ENCODE assay signal across 8 mouse cellular contexts in the genomic region with DNA sequence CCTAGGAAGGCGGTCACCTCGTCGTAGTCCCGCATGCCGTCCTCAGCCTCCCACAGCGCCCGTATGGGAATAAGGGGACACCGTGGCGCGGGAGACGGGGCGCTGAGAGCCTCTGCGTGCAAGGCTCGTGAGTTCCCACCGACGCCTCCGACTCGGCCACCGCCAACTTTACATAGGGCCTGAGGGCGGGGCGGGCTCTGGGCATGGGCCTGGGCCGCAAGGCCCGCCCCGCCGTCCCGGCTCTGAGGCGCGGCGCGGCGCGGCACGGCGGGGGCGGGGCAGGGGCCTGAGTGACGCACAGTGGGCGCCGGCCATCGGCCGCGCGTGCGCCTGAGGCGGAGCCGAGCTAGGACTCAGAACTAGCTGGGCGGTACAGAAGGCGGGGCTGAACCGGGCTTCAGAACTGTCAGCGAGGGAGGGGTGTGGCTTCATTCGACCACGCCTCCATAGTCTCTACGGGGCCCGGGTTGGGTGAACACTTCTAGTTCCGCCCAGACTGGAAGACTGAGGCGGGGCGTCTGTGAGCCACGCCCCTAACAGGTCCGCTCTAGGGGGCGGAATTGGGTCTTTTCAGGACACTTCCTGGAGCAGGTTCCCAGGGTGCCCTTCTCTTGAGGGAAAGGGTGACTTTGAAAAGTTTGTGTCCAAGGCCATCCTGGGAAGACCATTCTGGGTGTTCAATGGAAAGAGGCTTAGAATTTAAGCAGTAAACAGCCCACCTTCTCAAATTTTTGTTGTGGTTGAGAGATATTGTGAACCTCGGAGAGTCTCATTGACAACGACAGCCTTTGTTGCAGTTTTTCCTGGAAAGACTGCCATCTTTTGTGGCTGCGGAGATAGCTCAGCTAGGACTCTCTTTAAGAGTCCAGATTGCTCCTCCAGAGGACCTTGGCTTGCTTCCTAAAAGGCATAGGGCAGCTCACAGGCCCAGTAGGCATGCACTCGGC. TPM values are rescaled to one million over a fixed set of nuclear protein-coding genes. Genes with fewer than 3 reads are reported as not detected.
A peak's percentile ranks its signal among the peaks of the same experiment; 100 is the strongest.
DNase-seq lines count a peak whose midpoint lies in the region; ATAC-seq and TF ChIP-seq lines count a peak whose summit lies in the region.

A gene (minus strand): TSS at position 156 of the 947 bp plus-strand sequence.

- H3K9me3 ChIP-seq in embryonic facial prominence, embryonic 13.5 days = no peaks in the 10 kb centered on the region
- no peaks in the 10 kb centered on the region for H3K9me3 ChIP-seq in limb, embryonic 12.5 days
- no peaks in the 10 kb centered on the region for H3K9me3 ChIP-seq in midbrain, embryonic 15.5 days

- 3% methylated on average over 63 of the region's 63 CpGs for WGBS in embryonic facial prominence, embryonic 13.5 days
- WGBS in kidney, adult 2 months = 2% methylated on average over 63 of the region's 63 CpGs
- WGBS in limb, embryonic 12.5 days = 4% methylated on average over 62 of the region's 63 CpGs
- 3% methylated on average over 63 of the region's 63 CpGs for WGBS in midbrain, embryonic 15.5 days
- 3% methylated on average over 59 of the region's 63 CpGs for WGBS in spleen, adult 2 months

- H3K4me3 ChIP-seq in embryonic facial prominence, embryonic 13.5 days = peak within 1 kb of the TSS; percentile 63
- peak within 1 kb of the TSS; percentile 94 for H3K4me3 ChIP-seq in kidney, adult 2 months (ENCODE audit: insufficient read depth, low read depth, low read length)
- H3K4me3 ChIP-seq in limb, embryonic 12.5 days (replicated peaks) = peak within 1 kb of the TSS; percentile 64
- peak within 1 kb of the TSS; percentile 64 for H3K4me3 ChIP-seq in midbrain, embryonic 15.5 days
- peak within 1 kb of the TSS; percentile 80 for H3K4me3 ChIP-seq in spleen, adult 2 months (ENCODE audit: extremely low read depth, insufficient read depth, insufficient read length)

- no peaks in the 10 kb centered on the region for H3K36me3 ChIP-seq in embryonic facial prominence, embryonic 13.5 days
- H3K36me3 ChIP-seq in kidney, adult 2 months (ENCODE audit: control insufficient read depth, insufficient read depth, low read length) = no peaks in the 10 kb centered on the region; the same call in 1 of the 2 replicates
- H3K36me3 ChIP-seq in limb, embryonic 12.5 days = no peaks in the 10 kb centered on the region
- H3K36me3 ChIP-seq in midbrain, embryonic 15.5 days (replicated peaks) = no peaks in the 10 kb centered on the region
- H3K36me3 ChIP-seq in spleen, adult 2 months (ENCODE audit: control insufficient read depth, insufficient read depth, low read length) = no peaks in the 10 kb centered on the region

- no peak for TF ChIP-seq CTCF in kidney, adult 2 months (conservative IDR thresholded peaks at IDR 0.05; ENCODE audit: insufficient read depth, insufficient read length, low read depth, low read length)
- no peak for TF ChIP-seq CTCF in spleen, adult 2 months (IDR thresholded peaks at IDR 0.05; ENCODE audit: extremely low read depth, insufficient read depth, insufficient read length, insufficient replicate concordance)

- H3K4me1 ChIP-seq in embryonic facial prominence, embryonic 13.5 days = peaks cover 24% of the 10 kb centered on the region
- H3K4me1 ChIP-seq in kidney, adult 2 months (ENCODE audit: control insufficient read depth, insufficient read depth, low read length) = peaks cover 16% of the 10 kb centered on the region; the same call in 1 of the 2 replicates
- H3K4me1 ChIP-seq in limb, embryonic 12.5 days (replicated peaks) = peaks cover 4% of the 10 kb centered on the region; the same call in 1 of the 2 replicates
- H3K4me1 ChIP-seq in midbrain, embryonic 15.5 days = peaks cover 25% of the 10 kb centered on the region
- H3K4me1 ChIP-seq in spleen, adult 2 months (ENCODE audit: control insufficient read depth, insufficient read depth, insufficient read length) = peaks cover 7% of the 10 kb centered on the region; the same call in 1 of the 2 replicates

- peak within 1 kb of the TSS; percentile 76 for H3K9ac ChIP-seq in embryonic facial prominence, embryonic 13.5 days
- H3K9ac ChIP-seq in limb, embryonic 12.5 days (replicated peaks) = peak within 1 kb of the TSS; percentile 73
- H3K9ac ChIP-seq in midbrain, embryonic 15.5 days = peak within 1 kb of the TSS; percentile 43

- TF ChIP-seq POLR2A in kidney, adult 2 months (IDR thresholded peaks at IDR 0.05; ENCODE audit: low read depth, low read length) = peak; percentile 93
- TF ChIP-seq POLR2A in spleen, adult 2 months (IDR thresholded peaks at IDR 0.05; ENCODE audit: low read depth, low read length) = peak; percentile 53

- peak within 1 kb of the TSS; percentile 68 for H3K27ac ChIP-seq in embryonic facial prominence, embryonic 13.5 days
- H3K27ac ChIP-seq in kidney, adult 2 months (ENCODE audit: insufficient read depth, low read depth, low read length) = peak within 1 kb of the TSS; percentile 100
- H3K27ac ChIP-seq in limb, embryonic 12.5 days = no peak within 1 kb of the TSS
- peak within 1 kb of the TSS; percentile 66 for H3K27ac ChIP-seq in midbrain, embryonic 15.5 days
- H3K27ac ChIP-seq in spleen, adult 2 months (ENCODE audit: insufficient read depth, low read length) = peak within 1 kb of the TSS; percentile 80

- peak; percentile 94 for ATAC-seq in embryonic facial prominence, embryonic 13.5 days (ENCODE audit: insufficient number of reproducible peaks, insufficient read depth, low FRiP score, low TSS enrichment, low read depth)
- ATAC-seq in limb, embryonic 12.5 days (ENCODE audit: insufficient number of reproducible peaks, insufficient read depth, low FRiP score, low TSS enrichment, low read depth) = peak; percentile 97
- peak; percentile 99 for ATAC-seq in midbrain, embryonic 15.5 days (replicated peaks)

- no peaks in the 10 kb centered on the region for H3K27me3 ChIP-seq in embryonic facial prominence, embryonic 13.5 days
- no peaks in the 10 kb centered on the region for H3K27me3 ChIP-seq in kidney, adult 2 months (replicated peaks; ENCODE audit: control insufficient read depth, insufficient read depth, low read length)
- H3K27me3 ChIP-seq in limb, embryonic 12.5 days = no peaks in the 10 kb centered on the region
- H3K27me3 ChIP-seq in midbrain, embryonic 15.5 days (replicated peaks) = no peaks in the 10 kb centered on the region
- no peaks in the 10 kb centered on the region for H3K27me3 ChIP-seq in spleen, adult 2 months (ENCODE audit: control insufficient read depth, insufficient read depth, low read length)

- H3K4me2 ChIP-seq in embryonic facial prominence, embryonic 13.5 days = peak within 1 kb of the TSS; percentile 92
- H3K4me2 ChIP-seq in limb, embryonic 12.5 days = peak within 1 kb of the TSS; percentile 90
- H3K4me2 ChIP-seq in midbrain, embryonic 15.5 days = peak within 1 kb of the TSS; percentile 78

- DNase-seq in 3134 (ENCODE audit: extremely low read depth, insufficient read length, low spot score) = peak; percentile 96
- DNase-seq in adrenal gland, postnatal 36 days = peak; percentile 99 to 100
- DNase-seq in heart, adult 18-20 months = peak; percentile 99 to 100
- DNase-seq in kidney, adult 2 months = peak; percentile 100
- DNase-seq in spleen, adult 2 months (ENCODE audit: low read depth in 1 of 2, low spot score in 2 of 2) = peak; percentile 98 to 99

RNA-seq across cellular contexts. Expression of the gene that starts here (rescaled TPM):
- total RNA-seq in adrenal gland, postnatal 36 days (2021) = 10 to 100 TPM; 41.2 to 41.8 TPM
- polyA plus RNA-seq in embryonic facial prominence, embryonic 13.5 days (2015; fragmentation: Nextera tagmentation; extraction: Ambion mirVana) = 8.8 and 8.9 TPM in 2 replicates
- total RNA-seq in heart, adult 18-20 months (2021) = 10 to 100 TPM; 18.8 to 22.7 TPM
- polyA plus RNA-seq in kidney, adult 2 months (2012; rRNA removed) = 188 and 195 TPM in 2 replicates
- polyA plus RNA-seq in limb, embryonic 12.5 days (2016; fragmentation: Nextera tagmentation; extraction: Ambion mirVana) = 6.4 and 6.7 TPM in 2 replicates
- polyA plus RNA-seq in midbrain, embryonic 15.5 days (2015; fragmentation: Nextera tagmentation; extraction: Ambion mirVana) = 10.6 and 11.3 TPM in 2 replicates
- polyA plus RNA-seq in spleen, adult 2 months (2012; rRNA removed) = 8.9 and 10.3 TPM in 2 replicates

Comparison
In these comparisons a context has a peak if more than half of its experiments do, and no peak if none do; other contexts are left out.
1. RNA of the gene that starts here (polyA plus RNA-seq): 188 to 195 TPM in kidney, adult 2 months; 10.6 to 11.3 TPM in midbrain, embryonic 15.5 days, 8.9 to 10.3 TPM in spleen, adult 2 months, 8.8 to 8.9 TPM in embryonic facial prominence, embryonic 13.5 days and 6.4 to 6.7 TPM in limb, embryonic 12.5 days; every median in the first group is over 10 times any median in the second.
2. Peak in every context shown above with its lines, with median percentiles within 50 percentile points of each other: DNase-seq, ATAC-seq, H3K4me2 ChIP-seq, H3K4me3 ChIP-seq and H3K9ac ChIP-seq.